Mouse (Mus musculus): Measurements from ENCODE around the gene Gm42421.

DNA sequence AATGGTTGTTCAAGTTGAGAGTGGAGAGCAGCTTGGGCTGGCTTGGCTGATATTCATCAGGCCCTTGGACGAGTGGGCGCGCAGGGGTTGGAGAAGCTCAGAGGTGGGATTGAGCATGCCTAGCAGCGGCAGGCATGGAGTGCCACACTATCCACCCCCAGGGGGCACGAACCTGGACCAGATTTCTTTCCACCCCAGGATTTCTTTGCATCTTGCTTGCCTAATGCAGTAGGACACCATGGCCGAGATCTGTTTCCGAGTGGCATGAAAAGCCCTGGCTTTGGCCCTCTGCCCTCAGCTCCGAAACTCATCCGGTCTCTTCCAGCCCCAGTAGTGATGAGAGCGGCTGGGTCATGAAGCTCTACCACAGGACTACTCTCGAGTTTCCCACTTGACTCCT is 5.4 kb downstream of the Gm42421 start:
- no peak for TF ChIP-seq CTCF (IDR thresholded peaks at IDR 0.05; ENCODE audit: borderline replicate concordance, insufficient read depth, low read depth, low read length)
- TF ChIP-seq POLR2A (IDR thresholded peaks at IDR 0.05; ENCODE audit: borderline replicate concordance, insufficient read depth, low read length) = no peak

Data from cerebellum, adult 2 months (tissue).